Mouse (Mus musculus): ENCODE measurements at regions not wholly inside any gene's neighbourhood (a gene's known extent, or its start where the extent isn't known, plus 50 kb on each side); places are given as distances from the start of the nearest gene placed in this dataset.
A peak's percentile ranks its signal among the peaks of the same experiment; 100 is the strongest.
"Not testable (repeated sequence)": the region's sequence is repeated elsewhere in the genome, so short reads cannot be mapped to it uniquely, and the experiment has no call there.

DNA sequence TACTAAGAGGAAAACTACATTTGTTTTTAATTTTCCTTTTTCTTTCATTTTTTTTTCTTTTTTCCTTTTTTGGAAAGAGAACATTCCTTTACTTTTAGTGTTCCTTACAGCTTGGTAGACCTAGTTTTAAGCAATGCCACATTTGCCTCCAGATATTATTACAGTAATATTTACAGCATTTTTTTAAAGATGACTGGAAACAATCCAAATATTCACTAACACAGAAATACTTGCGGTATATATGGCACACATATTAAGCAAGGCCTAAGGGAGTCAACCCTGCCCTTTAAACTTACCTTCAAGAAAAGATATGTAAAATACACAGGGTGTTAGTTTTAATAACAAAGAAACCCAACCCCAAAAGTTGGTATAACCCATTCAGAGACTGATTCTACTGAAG, 308.1 kb upstream of the Cdh5 start:
- peak; percentile 41 for DNase-seq (ENCODE audit: low read depth, low spot score)

DNA sequence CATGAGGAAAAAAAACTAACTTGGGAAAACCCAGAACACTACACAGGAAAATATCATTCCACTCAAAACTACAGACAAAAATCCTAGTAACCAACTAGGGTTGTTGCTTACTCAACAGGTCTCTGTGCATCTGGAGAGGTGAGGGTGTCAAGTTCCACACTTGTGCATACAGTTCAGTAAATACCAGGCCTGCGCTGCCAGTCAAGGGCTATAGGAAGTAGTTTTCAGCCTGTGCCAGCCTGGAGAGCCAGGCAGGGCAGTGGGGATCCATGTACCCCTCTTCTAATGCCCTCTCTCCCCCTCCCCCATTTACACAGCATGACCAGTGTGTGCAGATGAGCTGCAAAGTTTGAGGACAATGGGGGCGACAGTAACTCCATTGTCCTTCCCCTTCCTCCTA, 302.8 kb upstream of the Cdh5 start:
- not testable (repeated sequence) for DNase-seq (ENCODE audit: low read depth, low spot score)

DNA sequence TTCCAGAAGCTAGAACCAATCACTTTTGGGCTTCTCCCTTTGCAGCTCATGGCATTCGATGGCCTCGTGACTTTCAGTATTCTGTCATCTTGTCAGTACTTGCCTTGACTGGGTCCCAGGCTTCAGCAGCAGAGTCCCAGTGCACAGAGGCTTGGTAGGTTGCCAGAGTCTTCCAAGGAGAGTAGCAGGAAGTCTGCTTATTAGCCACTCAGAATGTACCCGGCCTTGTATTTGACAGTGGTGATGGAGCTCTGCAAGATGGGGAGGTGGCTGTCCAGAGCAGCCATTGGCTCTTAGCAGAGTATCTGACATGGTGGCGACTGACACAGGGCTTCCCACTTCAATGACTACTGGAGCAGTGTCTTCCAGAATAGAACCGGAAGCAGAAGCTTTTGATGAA, 293.3 kb upstream of the Cdh5 start:
- no peak for DNase-seq (ENCODE audit: low read depth, low spot score)

DNA sequence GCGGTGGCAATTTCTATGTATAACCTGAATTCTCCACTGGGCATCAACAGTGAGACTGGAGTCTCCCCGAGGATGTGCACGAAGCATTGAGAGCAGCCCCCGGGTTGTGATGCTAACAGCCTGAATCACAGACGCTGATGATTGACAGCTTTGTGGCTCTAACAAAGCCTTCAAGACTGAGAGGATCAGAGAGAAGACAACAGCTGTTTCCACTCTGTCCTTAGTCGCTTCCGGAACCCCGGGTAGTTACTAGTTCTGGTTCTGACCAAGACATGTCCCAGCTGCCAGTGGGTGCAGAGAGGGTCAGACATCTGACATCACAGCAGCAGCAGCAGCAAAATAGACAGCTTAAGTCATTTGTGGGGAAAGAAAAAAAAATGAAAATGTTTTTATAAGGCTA, 292.8 kb upstream of the Cdh5 start:
- no peak for DNase-seq (ENCODE audit: low read depth, low spot score)

DNA sequence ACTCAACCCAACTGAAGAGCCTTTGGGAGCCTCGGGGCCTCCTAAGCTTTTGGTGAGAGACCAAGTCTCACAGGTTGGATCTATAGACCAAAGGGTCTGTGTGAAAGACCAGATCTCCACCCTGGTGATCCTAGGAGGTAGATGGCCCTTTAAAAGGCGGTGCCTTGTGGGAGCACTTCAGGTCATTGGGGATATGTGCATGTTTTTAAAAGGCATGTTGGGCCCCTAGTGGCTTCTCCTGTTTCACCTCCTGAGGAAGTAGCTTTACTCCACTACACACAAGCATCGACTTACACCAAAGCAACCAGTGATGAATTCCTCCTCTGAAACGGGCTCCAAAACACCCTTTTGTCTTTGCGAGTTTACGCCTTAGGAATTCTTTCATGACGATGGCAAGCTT, 292.3 kb upstream of the Cdh5 start:
- no peak for DNase-seq (ENCODE audit: low read depth, low spot score)

DNA sequence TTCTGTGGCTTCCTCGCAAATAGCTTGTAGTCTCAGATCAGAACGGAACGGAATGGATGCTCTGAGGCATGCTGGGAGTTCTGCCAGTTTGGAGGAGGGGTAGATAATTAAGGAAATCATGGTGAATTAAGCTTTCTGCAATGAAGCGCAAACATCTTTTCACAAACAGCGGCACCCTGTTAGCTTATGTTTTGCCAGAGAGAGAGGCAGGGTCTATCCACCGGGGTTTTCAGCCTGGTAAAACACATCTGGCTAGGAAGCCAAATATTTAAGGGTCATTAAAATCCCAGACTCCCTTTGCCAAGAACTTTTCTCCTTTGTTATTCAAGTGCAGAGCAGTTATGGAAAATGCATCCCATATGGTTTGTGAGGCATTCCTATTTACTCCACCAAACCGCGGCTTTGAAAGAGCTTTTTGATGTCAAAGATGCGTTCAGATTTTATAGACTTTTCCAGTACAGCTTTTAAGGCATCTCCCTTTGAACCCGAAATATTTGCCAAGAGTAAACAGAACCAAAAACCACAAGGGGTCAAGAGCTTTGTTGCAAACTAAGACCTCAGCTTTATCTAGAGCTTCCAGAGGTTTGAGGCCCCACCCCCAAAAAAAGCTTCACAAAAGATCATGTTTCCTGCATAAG, 287.4 kb upstream of the Cdh5 start:
- DNase-seq (ENCODE audit: low read depth, low spot score), result peak; percentile 72

DNA sequence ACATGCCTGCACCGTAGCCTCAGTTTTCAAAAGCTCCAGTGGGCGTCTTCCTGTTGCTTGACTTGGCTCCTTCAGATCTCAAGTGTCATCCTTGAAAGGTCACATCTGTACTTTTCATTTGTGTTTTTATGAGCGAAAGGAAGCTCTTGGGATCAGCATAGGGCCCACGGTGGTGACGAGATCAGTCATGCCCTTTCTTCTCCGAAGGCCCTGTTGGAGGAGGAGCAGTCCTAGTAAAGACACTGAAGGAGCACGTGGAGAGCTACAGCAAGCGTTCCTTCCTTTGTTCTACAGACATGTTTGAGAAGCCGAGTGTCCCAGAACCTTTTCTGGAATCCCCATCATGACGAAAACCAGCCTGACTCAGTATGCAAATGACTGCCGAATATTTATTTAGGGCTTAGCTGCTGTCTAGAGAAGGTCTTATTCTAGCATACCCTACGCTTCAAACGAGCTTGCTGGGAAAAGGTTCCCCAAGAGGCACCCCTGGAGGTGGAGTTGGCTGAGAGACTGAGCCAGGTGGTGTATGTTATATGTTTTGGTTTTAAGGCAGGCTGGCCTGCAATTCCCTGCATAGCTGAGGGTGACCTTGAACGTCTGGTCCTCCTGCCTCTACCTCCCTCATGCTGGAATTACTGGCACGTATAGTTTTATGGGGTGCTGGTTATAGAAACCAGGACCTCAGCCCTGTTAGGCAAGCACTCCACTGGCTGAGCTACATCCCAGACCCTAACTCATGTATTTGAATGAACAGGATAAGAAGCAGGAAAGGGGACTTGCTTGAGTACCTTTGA, 285.1 kb upstream of the Cdh5 start:
- no peak for DNase-seq (ENCODE audit: low read depth, low spot score)

DNA sequence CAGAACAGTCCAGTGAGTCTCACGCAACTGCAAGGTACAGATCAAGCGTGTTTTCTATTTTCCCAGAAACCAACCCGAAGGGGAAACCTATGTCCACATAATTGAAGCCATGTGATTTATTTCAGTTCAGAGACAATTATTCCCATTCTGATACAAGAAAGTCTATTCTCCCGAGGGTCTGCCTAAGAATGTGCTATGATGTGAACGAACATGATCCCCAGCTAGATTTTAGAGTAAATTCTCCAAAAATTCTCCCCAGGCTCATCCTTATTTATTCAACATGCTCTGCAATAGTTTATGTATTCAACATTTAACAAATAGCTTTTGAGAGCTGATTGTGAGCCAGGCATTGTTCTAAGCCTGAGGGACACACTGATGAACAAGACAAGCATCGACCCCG, 277.9 kb upstream of the Cdh5 start:
- no peak for DNase-seq (ENCODE audit: low read depth, low spot score)

DNA sequence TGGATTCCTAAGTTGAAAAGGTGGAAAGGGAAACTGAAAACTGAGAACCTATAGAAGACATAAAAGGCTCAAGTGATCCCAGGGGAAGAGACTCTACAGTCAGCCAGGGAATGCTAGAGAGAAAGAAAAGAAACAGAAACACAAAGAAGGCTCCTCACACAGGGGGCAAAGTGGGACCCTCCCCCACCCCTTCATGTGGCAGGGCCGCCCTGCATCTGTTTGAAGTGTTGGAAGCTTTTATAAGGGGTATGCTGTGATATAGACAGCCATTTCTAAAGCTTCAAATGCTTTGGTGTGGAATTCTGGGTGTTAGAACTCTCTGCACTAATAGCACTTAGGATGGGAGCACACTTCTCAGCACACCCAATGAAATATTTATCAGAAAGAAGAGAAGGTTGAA, 276.7 kb upstream of the Cdh5 start:
- DNase-seq (ENCODE audit: low read depth, low spot score), result no peak

DNA sequence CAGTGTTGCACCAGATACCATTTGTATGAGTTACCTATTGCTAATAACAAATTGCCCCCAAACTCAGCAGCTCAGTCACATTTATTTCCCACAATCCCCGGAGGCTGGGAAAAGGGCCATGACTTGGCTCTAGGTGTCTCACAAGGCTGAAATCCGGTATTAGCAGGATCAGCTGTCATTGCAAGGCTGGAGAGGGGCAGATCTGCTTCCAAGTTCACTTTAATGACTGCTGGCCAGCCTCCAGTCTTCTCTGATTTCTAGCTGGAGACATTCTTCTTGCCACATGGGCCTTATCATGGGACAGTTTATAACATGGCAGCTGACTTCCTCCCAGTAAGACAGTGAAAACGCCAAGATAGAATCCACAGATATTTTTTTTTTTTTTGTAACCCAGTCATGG, 276.1 kb upstream of the Cdh5 start:
- DNase-seq (ENCODE audit: low read depth, low spot score), result peak; percentile 62

DNA sequence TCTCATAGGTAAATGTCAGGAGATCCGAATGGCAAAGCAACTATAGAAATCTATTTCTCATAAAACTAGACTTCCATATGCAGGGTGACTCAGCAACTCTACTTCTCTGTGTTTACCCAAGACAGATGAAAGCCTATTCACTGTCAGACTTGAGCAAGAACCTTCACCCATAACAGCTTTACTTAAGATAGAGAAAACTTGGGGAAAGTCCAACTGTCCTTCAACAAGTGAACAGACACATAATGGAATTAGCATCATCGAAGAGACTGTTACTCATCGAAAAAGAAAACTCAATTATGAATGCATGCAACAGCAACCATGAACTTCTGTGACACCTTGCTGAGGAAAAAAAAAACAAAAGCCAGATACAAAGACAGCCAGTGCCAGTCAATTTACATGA, 271.0 kb upstream of the Cdh5 start:
- DNase-seq (ENCODE audit: low read depth, low spot score), result peak; percentile 64

DNA sequence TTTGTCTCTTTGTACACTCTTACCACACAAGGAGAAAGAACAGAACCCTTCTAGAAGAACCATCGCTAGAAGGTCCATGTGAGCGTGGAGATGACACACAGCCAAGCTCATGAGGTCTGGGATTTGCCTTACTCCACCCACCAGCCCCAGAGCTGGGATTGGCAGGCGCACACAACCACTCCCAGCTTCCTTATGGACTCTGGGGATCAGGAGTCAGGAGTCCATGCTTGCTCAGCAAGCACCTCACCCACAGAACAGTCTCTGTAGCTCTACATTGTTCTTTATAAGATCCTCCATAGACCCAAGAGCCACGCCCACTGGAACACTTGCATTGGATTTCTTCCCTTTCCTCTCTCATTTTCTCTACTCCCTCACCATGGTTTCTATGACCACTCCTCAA, 261.4 kb upstream of the Cdh5 start:
- DNase-seq (ENCODE audit: low read depth, low spot score), result no peak

DNA sequence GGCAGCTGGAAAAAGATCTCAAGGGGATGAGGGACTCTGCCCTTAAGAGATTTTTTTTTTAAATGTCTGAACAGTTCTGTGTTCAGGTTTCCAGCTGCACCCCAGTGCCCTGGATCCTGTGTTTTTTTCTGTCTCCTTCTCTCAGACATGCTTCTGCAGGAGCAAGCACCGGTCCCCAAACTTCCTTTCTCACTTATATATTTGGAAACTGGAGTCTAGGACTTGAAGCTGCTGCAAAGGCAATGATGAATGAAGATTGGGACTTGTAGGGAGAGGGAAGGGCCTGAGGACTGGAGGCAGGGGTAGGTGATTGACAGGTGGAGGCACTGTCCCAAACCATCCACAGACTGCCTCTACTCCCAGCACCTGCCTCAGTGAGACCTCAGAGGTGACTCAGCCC, 255.5 kb upstream of the Cdh5 start:
- no peak for DNase-seq (ENCODE audit: low read depth, low spot score)

DNA sequence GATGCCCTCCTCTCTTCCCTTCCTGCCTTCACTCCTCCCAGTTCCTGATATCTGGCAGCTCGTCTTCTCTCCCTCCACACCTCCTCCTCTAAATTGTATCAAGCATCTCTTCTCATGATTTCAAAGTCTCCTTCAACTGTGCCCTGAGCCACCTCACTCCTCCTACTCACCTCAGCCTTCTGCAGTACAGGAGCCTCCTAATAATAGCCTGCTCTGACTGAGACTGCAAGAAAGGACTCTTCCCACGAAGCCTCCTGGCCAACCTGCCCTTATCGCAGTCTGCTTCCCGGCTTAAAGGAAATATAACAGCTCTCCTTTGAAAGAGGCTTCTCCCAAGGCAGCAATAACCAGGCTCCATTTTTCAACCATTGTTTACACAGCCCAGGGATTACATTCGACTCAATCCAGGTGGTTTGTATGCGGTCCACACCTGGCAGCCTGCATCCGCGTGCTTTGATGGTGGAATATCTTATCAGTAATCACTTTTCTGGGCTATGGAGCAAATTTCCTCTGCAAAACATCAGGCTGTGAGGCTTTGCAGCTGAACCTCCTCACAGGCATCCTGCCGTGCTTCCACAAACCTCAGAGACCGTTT, 254.9 kb upstream of the Cdh5 start:
- DNase-seq (ENCODE audit: low read depth, low spot score), result no peak

DNA sequence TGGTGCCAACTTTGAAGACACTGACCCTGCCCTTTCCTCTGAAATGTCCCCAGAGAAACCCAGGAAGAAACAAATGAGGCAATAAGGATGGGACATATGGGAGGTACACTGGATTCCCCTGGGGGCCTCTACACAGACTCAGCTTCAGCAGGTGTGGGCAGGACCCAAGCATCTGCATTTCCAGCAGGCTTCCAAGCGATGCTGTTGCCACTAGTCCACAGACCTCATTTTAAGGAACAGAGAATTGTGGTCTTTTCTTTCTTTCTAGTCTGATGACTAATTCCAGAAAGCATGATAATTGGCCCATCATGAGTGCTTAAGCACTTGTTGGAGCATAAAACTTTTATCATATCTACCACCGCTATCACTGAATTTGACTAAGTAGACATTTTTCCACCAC, 251.6 kb upstream of the Cdh5 start:
- DNase-seq (ENCODE audit: low read depth, low spot score), result no peak

DNA sequence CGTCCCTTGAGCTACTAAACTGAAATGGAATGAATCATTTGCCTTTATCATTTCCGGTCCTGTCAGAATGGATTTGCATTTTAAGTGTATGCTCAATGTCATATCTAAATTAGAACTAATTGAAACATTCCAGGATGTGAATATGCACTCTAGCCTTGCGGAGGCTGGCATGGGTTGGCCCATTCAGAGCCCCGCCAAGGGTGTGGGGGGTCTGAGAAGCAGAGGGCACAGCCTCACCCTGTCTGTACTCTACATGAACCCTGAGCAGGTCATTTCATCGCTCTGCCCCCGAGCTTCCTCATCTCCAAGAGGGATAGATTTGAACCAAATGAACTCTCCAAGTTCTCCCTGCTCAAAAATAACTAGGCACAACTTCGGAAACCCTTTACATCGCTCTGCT, 250.1 kb upstream of the Cdh5 start:
- DNase-seq (ENCODE audit: low read depth, low spot score), result no peak

DNA sequence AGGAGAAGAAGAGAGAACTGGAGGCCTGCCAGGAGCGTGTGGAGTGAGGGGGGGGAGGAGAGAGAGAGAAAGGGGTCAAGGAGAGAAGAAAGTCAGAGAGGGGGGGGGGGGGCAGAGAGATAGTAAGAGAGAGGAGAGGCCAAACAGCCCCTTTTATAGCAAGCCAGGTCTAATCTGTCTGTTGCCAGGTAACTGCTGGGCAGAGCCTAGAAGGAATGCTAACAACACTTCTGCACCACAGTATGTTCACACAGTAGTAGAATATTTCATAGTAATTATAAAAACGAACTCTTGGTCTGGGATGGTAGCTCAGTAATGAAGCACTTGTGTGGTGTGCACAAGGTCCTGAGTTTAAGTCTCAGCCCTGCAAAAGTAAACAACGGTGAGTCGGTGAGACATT, 248.4 kb upstream of the Cdh5 start:
- DNase-seq (ENCODE audit: low read depth, low spot score), result no peak

DNA sequence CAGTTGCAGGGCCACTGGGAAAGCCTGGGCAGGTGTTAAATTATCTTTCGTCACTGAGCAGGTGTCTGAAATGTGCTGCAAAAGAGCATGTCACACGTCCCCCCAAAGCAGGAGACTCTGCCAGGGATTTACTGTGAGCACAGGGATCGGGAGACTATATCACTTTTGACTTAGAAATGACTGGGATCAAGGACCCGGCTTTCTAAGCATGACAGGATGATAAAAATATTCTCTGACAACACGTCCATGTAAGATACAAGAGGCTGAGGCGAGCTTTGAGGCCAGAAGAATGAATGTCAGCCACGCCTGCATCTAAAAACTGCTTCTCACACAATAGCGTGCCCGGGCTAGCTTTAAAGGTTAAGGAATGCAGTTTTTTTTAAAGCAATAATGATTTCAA, 246.1 kb upstream of the Cdh5 start:
- no peak for DNase-seq (ENCODE audit: low read depth, low spot score)

DNA sequence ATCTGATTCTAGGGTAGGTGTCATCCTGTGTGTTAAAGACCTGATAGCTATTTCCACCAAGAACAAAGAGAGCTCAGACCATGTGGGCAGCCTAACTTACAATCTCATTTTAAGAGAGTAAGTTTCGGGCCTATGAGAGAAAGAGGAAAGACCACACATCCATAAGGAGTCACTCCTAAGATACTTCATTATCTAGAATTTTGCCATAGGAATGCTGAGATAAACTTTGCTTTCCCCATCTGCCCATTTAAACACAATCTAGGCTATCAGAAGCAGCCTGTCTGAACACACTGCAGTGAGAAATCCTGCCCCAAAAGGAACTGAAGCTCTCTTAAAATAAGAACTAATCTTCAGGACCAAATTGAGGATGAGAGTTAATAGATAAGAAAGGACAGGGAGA, 242.3 kb upstream of the Cdh5 start:
- DNase-seq (ENCODE audit: low read depth, low spot score), result no peak

DNA sequence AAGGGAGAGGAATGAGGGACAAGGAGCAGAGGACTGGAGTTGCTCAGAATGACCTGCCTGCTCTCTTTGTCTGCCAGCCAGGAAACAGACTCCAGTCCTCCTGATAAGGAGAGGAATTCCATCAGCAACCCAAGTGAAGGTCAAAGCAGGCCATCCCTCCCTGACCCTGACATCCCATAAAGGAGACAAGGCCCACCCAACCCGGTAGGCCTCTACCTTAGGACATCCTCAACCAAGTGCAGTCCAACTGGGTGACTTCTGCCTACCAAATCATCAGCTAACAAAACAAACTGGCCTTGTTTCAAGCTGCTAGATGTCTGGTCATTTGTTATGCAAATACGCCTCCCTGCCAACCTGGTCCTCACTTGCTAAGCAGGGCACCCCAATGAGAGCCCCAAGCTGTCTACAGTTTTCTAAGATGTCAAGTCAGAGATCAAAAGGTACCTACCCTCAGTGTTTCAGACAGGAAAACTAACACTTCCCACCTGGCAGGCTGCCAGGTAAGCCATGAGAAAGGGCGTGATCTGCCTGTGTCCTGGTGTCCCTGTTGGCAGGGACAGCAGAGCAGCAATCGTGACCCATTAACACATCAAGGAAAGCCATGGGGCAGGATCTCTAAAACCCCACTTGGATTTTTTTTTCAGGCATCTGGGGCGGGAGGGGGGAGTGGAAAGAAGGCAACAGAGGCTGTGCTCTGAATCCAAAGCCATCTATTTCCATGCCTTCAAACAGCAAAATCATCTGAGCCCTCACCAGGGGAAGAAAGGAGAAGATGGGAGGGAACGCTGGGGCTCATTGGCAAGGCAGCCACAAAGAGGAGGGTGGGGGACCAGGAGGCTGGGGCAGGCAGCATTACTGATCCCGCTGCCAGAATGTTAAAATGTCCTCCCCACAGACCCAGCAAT, 227.6 kb upstream of the Cdh5 start:
- DNase-seq (ENCODE audit: low read depth, low spot score), result no peak

DNA sequence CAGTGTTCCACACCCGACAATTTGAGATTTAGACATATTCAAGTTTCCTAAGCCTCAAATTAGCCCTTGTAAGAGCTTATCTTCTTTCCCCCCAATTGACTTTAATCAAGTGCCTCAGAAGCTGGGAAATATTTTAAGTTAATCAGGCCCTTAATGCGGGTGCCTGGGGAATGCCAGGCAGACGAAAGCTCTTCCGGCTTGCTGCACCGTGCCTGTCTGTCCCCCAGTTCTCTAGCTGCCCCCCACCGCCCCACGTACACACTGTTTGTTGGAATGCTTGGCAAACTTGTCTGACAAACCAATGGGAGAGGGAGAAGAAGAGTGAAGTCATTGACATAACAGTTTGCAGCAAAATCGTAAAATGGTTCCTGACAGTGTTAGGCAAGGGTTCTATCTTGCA, 226.9 kb upstream of the Cdh5 start:
- no peak for DNase-seq (ENCODE audit: low read depth, low spot score)

DNA sequence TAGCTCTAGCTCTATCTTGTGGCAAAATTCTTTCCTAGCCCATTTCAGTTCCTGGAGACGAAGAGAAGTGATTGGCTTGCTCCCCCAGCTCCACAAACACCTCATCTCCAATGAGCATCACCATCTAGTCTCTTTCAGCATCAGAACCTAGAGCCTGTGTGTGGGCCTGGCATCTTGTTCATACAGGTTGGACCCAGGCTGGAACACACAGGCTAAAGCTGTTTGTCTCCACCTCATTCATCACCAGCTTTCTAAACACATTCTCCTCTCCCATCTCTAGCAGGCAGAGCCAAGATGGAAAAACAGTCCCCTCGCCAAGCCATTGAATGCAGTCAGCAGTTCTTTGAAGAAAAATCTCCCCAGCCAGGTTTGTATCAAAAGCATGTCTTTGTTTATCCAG, 221.9 kb upstream of the Cdh5 start:
- DNase-seq (ENCODE audit: low read depth, low spot score), result no peak

All from 3T3-L1 (cell line).